Mouse (Mus musculus): Measurements from ENCODE around the gene Bet1l.
A peak's percentile ranks its signal among the peaks of the same experiment; 100 is the strongest.

DNA sequence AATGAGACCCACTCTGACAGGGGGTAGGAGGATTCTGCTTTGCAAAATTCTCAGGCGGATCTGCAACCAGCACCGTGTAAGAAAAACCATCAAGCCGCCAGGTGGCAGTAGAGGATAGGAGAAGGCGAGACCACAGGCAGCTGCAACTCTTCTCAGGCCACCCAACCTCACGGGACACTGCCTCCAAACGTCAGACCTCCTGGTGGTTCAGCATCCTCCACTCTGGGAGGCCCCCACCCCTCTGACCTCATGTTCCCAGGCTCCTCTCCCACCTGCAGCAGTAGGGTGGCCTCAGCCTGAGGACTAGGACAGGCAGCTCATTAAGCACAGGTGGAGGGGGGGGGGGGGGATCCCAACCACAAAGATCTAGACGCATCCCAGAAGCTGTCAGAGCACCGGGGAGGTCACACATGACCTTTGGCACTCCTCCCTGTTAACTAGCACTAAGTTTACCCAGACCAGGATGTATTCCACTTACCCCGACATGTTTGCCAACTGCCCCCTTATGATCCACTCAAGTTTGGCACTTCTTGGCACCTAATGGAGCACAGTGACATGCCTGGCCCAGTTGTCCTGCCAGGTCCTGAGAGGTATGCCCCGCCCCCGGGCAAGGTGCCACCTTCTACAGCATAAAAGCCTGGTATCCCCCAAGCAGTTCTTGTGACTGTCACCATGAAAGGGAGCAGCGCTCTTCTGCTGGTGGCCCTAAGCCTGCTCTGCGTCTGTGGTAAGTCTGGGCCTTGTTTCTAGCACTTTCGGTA lies 12.3 kb downstream of the Bet1l start, which contains the start of gene Scgb1c1:
- TF ChIP-seq CTCF (IDR thresholded peaks at IDR 0.05; ENCODE audit: low read depth) (peak; percentile 87), EP300 (IDR thresholded peaks at IDR 0.05; ENCODE audit: low read depth) (no peak; the same call in 1 of the 2 replicates)

All from heart, postnatal 0 days (tissue).